Mouse (Mus musculus) liver, embryonic 16.5 days (tissue): ENCODE results near the gene Mettl4. TPM values are rescaled to one million over a fixed set of nuclear protein-coding genes. Genes with fewer than 3 reads are reported as not detected.

Experiments used
- ATAC-seq: fragments of 200-750 bp; cut with Nextera tagmentation; 2 replicates; pipeline ENCODE4 v1.8.0; 2017; ENCODE audit warnings: low read depth, mild to moderate bottlenecking, moderate number of reproducible peaks, moderate library complexity
- H3K27ac ChIP-seq: fragments of 300-500 bp; sonication (generic); 2 replicates; pipeline ENCODE4 v1.5.1; 2014; ENCODE audit warnings: mild to moderate bottlenecking, low read length
- H3K27me3 ChIP-seq: fragments of 300-500 bp; sonication (generic); 2 replicates; pipeline ENCODE4 v1.6.1; 2014; ENCODE audit warnings: low read depth, low read length, mixed read lengths; ENCODE audit not compliant: control insufficient read depth, insufficient read depth
- H3K36me3 ChIP-seq: fragments of 300-500 bp; sonication (generic); 2 replicates; pipeline ENCODE4 v1.6.1; 2014; ENCODE audit warnings: mild to moderate bottlenecking; ENCODE audit not compliant: control insufficient read depth, insufficient read depth
- H3K4me1 ChIP-seq: fragments of 300-500 bp; sonication (generic); 2 replicates; pipeline ENCODE4 v1.6.1; 2014; ENCODE audit warnings: low read depth, low read length, mixed read lengths; ENCODE audit not compliant: control insufficient read depth
- H3K4me2 ChIP-seq: fragments of 300-500 bp; sonication (generic); 2 replicates; pipeline ENCODE4 v1.6.1; 2014; ENCODE audit warnings: low read depth, low read length, mixed read lengths
- H3K4me3 ChIP-seq: fragments of 300-500 bp; sonication (generic); 2 replicates; pipeline ENCODE4 v1.5.1; 2014; ENCODE audit warnings: low read depth, mild to moderate bottlenecking, low read length
- H3K9ac ChIP-seq: fragments of 300-500 bp; sonication (generic); 2 replicates; pipeline ENCODE4 v1.6.1; 2014; ENCODE audit warnings: low read depth, low read length
- H3K9me3 ChIP-seq: fragments of 300-500 bp; sonication (generic); replicated peaks from 2 replicates; pipeline ENCODE4 v1.6.1; 2016; ENCODE audit warnings: low read length; ENCODE audit not compliant: control insufficient read depth
- WGBS: fragments of 180-500 bp; shearing (Covaris S2); extraction: QIAGEN DNeasy Blood & Tissue Kit; methylation state at CpG from one replicate; pipeline ENCODE4 v1.1.7; 2014; ENCODE audit not compliant: insufficient replicate concordance; 5-methylcytosine and 5-hydroxymethylcytosine counted together
- polyA plus RNA-seq: library from polyadenylated mRNA; unstranded; fragments of >200 nt; fragmentation: Nextera tagmentation; extraction: Ambion mirVana; gene quantifications from 2 replicates; pipeline ENCODE4 v1.2.1, GENCODE M21; 2015

Gene Mettl4
- polyA plus RNA-seq, result 9.1 and 9.6 TPM in 2 replicates

- H3K27me3 ChIP-seq, result no peaks in the 10 kb centered on the region
These were observed at the start of gene Mettl4 for GRCm38 (mm10) chr17:94749466-94750135. TSS of gene Mettl4 (minus strand) at chr17:94750019.

GRCm38 (mm10) chr17:94778871-94779482 is 29.2 kb upstream of the Mettl4 start:
- Histone ChIP-seq H3K4me3 (no peak overlapping the region), H3K4me1 (no peaks in the 10 kb centered on the region), H3K36me3 (peaks cover 8% of the 10 kb centered on the region), H3K27ac (no peak overlapping the region), H3K4me2 (no peak overlapping the region), H3K9me3 (no peaks in the 10 kb centered on the region), H3K27me3 (no peaks in the 10 kb centered on the region), H3K9ac (no peak overlapping the region)
- ATAC-seq, result no peak
- 59% methylated on average over 2 of the region's 2 CpGs for WGBS

More at GRCm38 (mm10) chr17:94749466-94750135, at the start of gene Mettl4:
- H3K4me3 ChIP-seq, result peak within 1 kb of the TSS; percentile 86
- peak within 1 kb of the TSS; percentile 80 for H3K9ac ChIP-seq
- H3K36me3 ChIP-seq, result no peaks in the 10 kb centered on the region
- peaks cover 13% of the 10 kb centered on the region for H3K4me1 ChIP-seq
- no peaks in the 10 kb centered on the region for H3K9me3 ChIP-seq
- peak within 1 kb of the TSS; percentile 98 for H3K27ac ChIP-seq
- WGBS, result under 1% methylated on average over 56 of the region's 56 CpGs
- H3K4me2 ChIP-seq, result peak within 1 kb of the TSS; percentile 74
- ATAC-seq, result peak; percentile 97

- no peak for ATAC-seq
- Histone ChIP-seq H3K27ac (no peak overlapping the region), H3K27me3 (no peaks in the 10 kb centered on the region), H3K36me3 (peaks cover 11% of the 10 kb centered on the region), H3K9ac (no peak overlapping the region), H3K4me2 (no peak overlapping the region), H3K4me3 (no peak overlapping the region), H3K4me1 (no peaks in the 10 kb centered on the region; the same call in 1 of the 2 replicates), H3K9me3 (no peaks in the 10 kb centered on the region)
- 71% methylated on average over 2 of the region's 2 CpGs for whole genome bisulfite sequencing
These were observed 18.7 kb upstream of the Mettl4 start for GRCm38 (mm10) chr17:94768491-94768890.

GRCm38 (mm10) chr17:94764711-94765110 is 14.9 kb upstream of the Mettl4 start:
- Histone ChIP-seq H3K4me1 (no peaks in the 10 kb centered on the region; the same call in 1 of the 2 replicates), H3K27me3 (no peaks in the 10 kb centered on the region), H3K9me3 (no peaks in the 10 kb centered on the region), H3K36me3 (peaks cover 3% of the 10 kb centered on the region), H3K9ac (no peak overlapping the region), H3K4me2 (no peak overlapping the region), H3K4me3 (no peak overlapping the region), H3K27ac (no peak overlapping the region)
- WGBS, result 54% methylated on average over 3 of the region's 3 CpGs
- ATAC-seq, result peak; percentile 58

GRCm38 (mm10) chr17:94764011-94764410 is 14.2 kb upstream of the Mettl4 start:
- H3K9me3 ChIP-seq, result no peaks in the 10 kb centered on the region
- no peak overlapping the region for H3K4me3 ChIP-seq
- H3K27me3 ChIP-seq, result no peaks in the 10 kb centered on the region
- H3K27ac ChIP-seq, result no peak overlapping the region
- no peak overlapping the region for H3K9ac ChIP-seq
- WGBS, result 58% methylated on average over 1 of the region's 1 CpGs
- H3K4me1 ChIP-seq, result no peaks in the 10 kb centered on the region; the same call in 1 of the 2 replicates
- ATAC-seq, result no peak
- H3K36me3 ChIP-seq, result peaks cover 3% of the 10 kb centered on the region
- no peak overlapping the region for H3K4me2 ChIP-seq

GRCm38 (mm10) chr17:94762405-94762804 is 12.6 kb upstream of the Mettl4 start:
- no peak overlapping the region for H3K4me2 ChIP-seq
- H3K4me1 ChIP-seq, result no peaks in the 10 kb centered on the region; the same call in 1 of the 2 replicates
- H3K9ac ChIP-seq, result no peak overlapping the region
- H3K27me3 ChIP-seq, result no peaks in the 10 kb centered on the region
- ATAC-seq, result no peak
- H3K36me3 ChIP-seq, result peaks cover 3% of the 10 kb centered on the region
- H3K4me3 ChIP-seq, result no peak overlapping the region
- 86% methylated on average over 3 of the region's 3 CpGs for WGBS
- H3K27ac ChIP-seq, result no peak overlapping the region
- no peaks in the 10 kb centered on the region for H3K9me3 ChIP-seq

GRCm38 (mm10) chr17:94750136-94750729 is 414 bp upstream of the Mettl4 start:
- Histone ChIP-seq H3K36me3 (no peaks in the 10 kb centered on the region), H3K9me3 (no peaks in the 10 kb centered on the region), H3K4me1 (peaks cover 13% of the 10 kb centered on the region), H3K27ac (peak overlapping the region; percentile 98), H3K4me2 (peak overlapping the region; percentile 74), H3K4me3 (peak overlapping the region; percentile 86), H3K9ac (peak overlapping the region; percentile 80), H3K27me3 (no peaks in the 10 kb centered on the region)
- ATAC-seq, result peak; percentile 27
- under 1% methylated on average over 22 of the region's 22 CpGs for WGBS

- ATAC-seq, result no peak
These were observed 11.6 kb downstream of the Mettl4 start for GRCm38 (mm10) chr17:94738173-94738572.

GRCm38 (mm10) chr17:94735885-94736284 is 13.9 kb downstream of the Mettl4 start:
- peaks cover 2% of the 10 kb centered on the region; the same call in 1 of the 2 replicates for H3K36me3 ChIP-seq
- H3K4me2 ChIP-seq, result no peak overlapping the region
- no peak overlapping the region for H3K9ac ChIP-seq
- H3K4me3 ChIP-seq, result no peak overlapping the region
- no peaks in the 10 kb centered on the region for H3K27me3 ChIP-seq
- ATAC-seq, result no peak
- H3K27ac ChIP-seq, result no peak overlapping the region
- no peaks in the 10 kb centered on the region for H3K4me1 ChIP-seq
- H3K9me3 ChIP-seq, result no peaks in the 10 kb centered on the region

More at GRCm38 (mm10) chr17:94738173-94738572, 11.6 kb downstream of the Mettl4 start:
- H3K4me2 ChIP-seq, result no peak overlapping the region
- no peak overlapping the region for H3K4me3 ChIP-seq
- H3K4me1 ChIP-seq, result no peaks in the 10 kb centered on the region
- H3K27ac ChIP-seq, result no peak overlapping the region
- WGBS, result 69% methylated on average over 4 of the region's 4 CpGs
- H3K9me3 ChIP-seq, result no peaks in the 10 kb centered on the region
- H3K9ac ChIP-seq, result no peak overlapping the region
- no peaks in the 10 kb centered on the region for H3K27me3 ChIP-seq
- no peaks in the 10 kb centered on the region for H3K36me3 ChIP-seq
